Mouse (Mus musculus): ENCODE measurements at regions not wholly inside any gene's neighbourhood (a gene's known extent, or its start where the extent isn't known, plus 50 kb on each side); places are given as distances from the start of the nearest gene placed in this dataset.

GRCm38 (mm10) chr8:103608291-103608690 lies 493.1 kb upstream of the Cdh5 start:
- H3K27me3 ChIP-seq (ENCODE audit: control insufficient read depth, insufficient read depth, insufficient read length): no peaks in the 10 kb centered on the region
- TF ChIP-seq MAX (IDR thresholded peaks at IDR 0.05) (no peak), MYOG (IDR thresholded peaks at IDR 0.05; ENCODE audit: control insufficient read depth, extremely low read depth, insufficient read length) (no peak), USF1 (IDR thresholded peaks at IDR 0.05; ENCODE audit: low read depth) (no peak), CTCF (IDR thresholded peaks at IDR 0.05; ENCODE audit: control insufficient read depth, insufficient read depth, insufficient read length) (no peak), MYOD1 (IDR thresholded peaks at IDR 0.05; ENCODE audit: control insufficient read depth, insufficient read length, low read depth) (no peak), CEBPB (IDR thresholded peaks at IDR 0.05; ENCODE audit: low read depth) (no peak), FOSL1 (IDR thresholded peaks at IDR 0.05; ENCODE audit: insufficient read depth, low read length, poor library complexity, severe bottlenecking) (no peak)

GRCm38 (mm10) chr8:103623781-103624434 lies 477.5 kb upstream of the Cdh5 start:
- no peaks in the 10 kb centered on the region for H3K79me2 ChIP-seq (ENCODE audit: control insufficient read depth, insufficient read depth)
- H3K36me3 ChIP-seq (ENCODE audit: control insufficient read depth, insufficient read depth): no peaks in the 10 kb centered on the region
- no peaks in the 10 kb centered on the region for H3K27me3 ChIP-seq (ENCODE audit: control insufficient read depth, insufficient read depth, insufficient read length)
- no peak overlapping the region for H3ac ChIP-seq (ENCODE audit: control insufficient read depth, insufficient read length, low read depth)
- TF ChIP-seq CEBPB (IDR thresholded peaks at IDR 0.05; ENCODE audit: low read depth): no peak
- no peak for TF ChIP-seq MYOD1 (IDR thresholded peaks at IDR 0.05; ENCODE audit: control insufficient read depth, insufficient read length, low read depth)
- no peak for TF ChIP-seq MYOG (IDR thresholded peaks at IDR 0.05; ENCODE audit: control insufficient read depth, extremely low read depth, insufficient read length)
- TF ChIP-seq MAX (IDR thresholded peaks at IDR 0.05): no peak
- H3K79me3 ChIP-seq (ENCODE audit: low read depth): no peaks in the 10 kb centered on the region
- H3K4me3 ChIP-seq (ENCODE audit: insufficient read depth, poor library complexity, severe bottlenecking): no peak overlapping the region

More at GRCm38 (mm10) chr8:103608291-103608690, 493.1 kb upstream of the Cdh5 start:
- Histone ChIP-seq H3ac (ENCODE audit: control insufficient read depth, insufficient read length, low read depth) (no peak overlapping the region), H3K79me3 (ENCODE audit: low read depth) (no peaks in the 10 kb centered on the region), H3K36me3 (ENCODE audit: control insufficient read depth, insufficient read depth) (no peaks in the 10 kb centered on the region), H3K4me3 (ENCODE audit: insufficient read depth, poor library complexity, severe bottlenecking) (no peak overlapping the region), H3K79me2 (ENCODE audit: control insufficient read depth, insufficient read depth) (no peaks in the 10 kb centered on the region)

- no peaks in the 10 kb centered on the region for H3K36me3 ChIP-seq (ENCODE audit: control insufficient read depth, insufficient read depth)
- H3K79me3 ChIP-seq (ENCODE audit: low read depth): no peaks in the 10 kb centered on the region
- H3K79me2 ChIP-seq (ENCODE audit: control insufficient read depth, insufficient read depth): no peaks in the 10 kb centered on the region
- no peak overlapping the region for H3K4me3 ChIP-seq (ENCODE audit: insufficient read depth, poor library complexity, severe bottlenecking)
- TF ChIP-seq CTCF (IDR thresholded peaks at IDR 0.05; ENCODE audit: control insufficient read depth, insufficient read depth, insufficient read length) (no peak), MYOD1 (IDR thresholded peaks at IDR 0.05; ENCODE audit: control insufficient read depth, insufficient read length, low read depth) (no peak), CEBPB (IDR thresholded peaks at IDR 0.05; ENCODE audit: low read depth) (no peak), FOSL1 (IDR thresholded peaks at IDR 0.05; ENCODE audit: insufficient read depth, low read length, poor library complexity, severe bottlenecking) (no peak), MAX (IDR thresholded peaks at IDR 0.05) (no peak), USF1 (IDR thresholded peaks at IDR 0.05; ENCODE audit: low read depth) (no peak), MYOG (IDR thresholded peaks at IDR 0.05; ENCODE audit: control insufficient read depth, extremely low read depth, insufficient read length) (no peak)
- H3ac ChIP-seq (ENCODE audit: control insufficient read depth, insufficient read length, low read depth): no peak overlapping the region
- H3K27me3 ChIP-seq (ENCODE audit: control insufficient read depth, insufficient read depth, insufficient read length): no peaks in the 10 kb centered on the region
These were observed 476.1 kb upstream of the Cdh5 start for GRCm38 (mm10) chr8:103625166-103625890.

GRCm38 (mm10) chr8:103626446-103626845 lies 475.0 kb upstream of the Cdh5 start:
- TF ChIP-seq CEBPB (IDR thresholded peaks at IDR 0.05; ENCODE audit: low read depth) (no peak), MAX (IDR thresholded peaks at IDR 0.05) (no peak), FOSL1 (IDR thresholded peaks at IDR 0.05; ENCODE audit: insufficient read depth, low read length, poor library complexity, severe bottlenecking) (no peak), MYOG (IDR thresholded peaks at IDR 0.05; ENCODE audit: control insufficient read depth, extremely low read depth, insufficient read length) (no peak), MYOD1 (IDR thresholded peaks at IDR 0.05; ENCODE audit: control insufficient read depth, insufficient read length, low read depth) (no peak), USF1 (IDR thresholded peaks at IDR 0.05; ENCODE audit: low read depth) (no peak), CTCF (IDR thresholded peaks at IDR 0.05; ENCODE audit: control insufficient read depth, insufficient read depth, insufficient read length) (no peak)
- no peak overlapping the region for H3ac ChIP-seq (ENCODE audit: control insufficient read depth, insufficient read length, low read depth)
- H3K79me3 ChIP-seq (ENCODE audit: low read depth): no peaks in the 10 kb centered on the region
- no peaks in the 10 kb centered on the region for H3K27me3 ChIP-seq (ENCODE audit: control insufficient read depth, insufficient read depth, insufficient read length)
- H3K79me2 ChIP-seq (ENCODE audit: control insufficient read depth, insufficient read depth): no peaks in the 10 kb centered on the region
- H3K4me3 ChIP-seq (ENCODE audit: insufficient read depth, poor library complexity, severe bottlenecking): no peak overlapping the region
- H3K36me3 ChIP-seq (ENCODE audit: control insufficient read depth, insufficient read depth): no peaks in the 10 kb centered on the region

GRCm38 (mm10) chr8:103632543-103632942 lies 468.9 kb upstream of the Cdh5 start:
- Histone ChIP-seq H3K27me3 (ENCODE audit: control insufficient read depth, insufficient read depth, insufficient read length) (no peaks in the 10 kb centered on the region), H3ac (ENCODE audit: control insufficient read depth, insufficient read length, low read depth) (no peak overlapping the region), H3K4me3 (ENCODE audit: insufficient read depth, poor library complexity, severe bottlenecking) (no peak overlapping the region), H3K79me2 (ENCODE audit: control insufficient read depth, insufficient read depth) (no peaks in the 10 kb centered on the region), H3K79me3 (ENCODE audit: low read depth) (no peaks in the 10 kb centered on the region), H3K36me3 (ENCODE audit: control insufficient read depth, insufficient read depth) (no peaks in the 10 kb centered on the region)
- peak; percentile 53 for TF ChIP-seq CEBPB (IDR thresholded peaks at IDR 0.05; ENCODE audit: low read depth)
- TF ChIP-seq MYOD1 (IDR thresholded peaks at IDR 0.05; ENCODE audit: control insufficient read depth, insufficient read length, low read depth): no peak
- TF ChIP-seq FOSL1 (IDR thresholded peaks at IDR 0.05; ENCODE audit: insufficient read depth, low read length, poor library complexity, severe bottlenecking): no peak

Measured in C2C12 (cell line).